Mouse (Mus musculus) mesoderm, embryonic 11.5 days (tissue): ENCODE data around the gene Tmco1.
"Not testable (repeated sequence)": the region's sequence is repeated elsewhere in the genome, so short reads cannot be mapped to it uniquely, and the experiment has no call there.

Experiments
- DNase-seq: peaks from one replicate; pipeline ENCODE4 v3.0.0-alpha.2; 2012; ENCODE audit warnings: low read depth, low spot score

Gene Tmco1

DNA sequence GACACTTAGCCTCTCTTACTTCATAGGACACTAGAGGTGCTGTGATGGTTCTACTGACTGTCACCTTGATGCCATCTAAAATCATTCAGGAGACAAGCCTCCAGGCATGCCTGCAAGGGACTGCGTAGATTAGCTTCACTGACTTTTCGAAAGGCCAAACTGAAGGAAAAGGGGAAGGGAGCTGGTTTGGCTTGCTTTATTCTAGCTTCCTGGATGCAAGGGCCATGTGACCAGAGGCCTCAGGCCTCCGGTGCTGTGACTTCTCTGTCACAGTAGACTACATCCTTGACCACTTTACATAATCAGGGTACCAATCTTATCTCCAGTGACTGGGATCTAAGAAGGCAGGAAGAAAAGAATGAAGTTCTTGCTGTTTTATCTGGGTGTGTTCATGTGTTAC is 28.2 kb downstream of the Tmco1 start:
- DNase-seq = no peak

GRCm38 (mm10) chr1:167337463-167338095 is 29.4 kb downstream of the Tmco1 start:
- DNase-seq = peak; percentile 92

DNA sequence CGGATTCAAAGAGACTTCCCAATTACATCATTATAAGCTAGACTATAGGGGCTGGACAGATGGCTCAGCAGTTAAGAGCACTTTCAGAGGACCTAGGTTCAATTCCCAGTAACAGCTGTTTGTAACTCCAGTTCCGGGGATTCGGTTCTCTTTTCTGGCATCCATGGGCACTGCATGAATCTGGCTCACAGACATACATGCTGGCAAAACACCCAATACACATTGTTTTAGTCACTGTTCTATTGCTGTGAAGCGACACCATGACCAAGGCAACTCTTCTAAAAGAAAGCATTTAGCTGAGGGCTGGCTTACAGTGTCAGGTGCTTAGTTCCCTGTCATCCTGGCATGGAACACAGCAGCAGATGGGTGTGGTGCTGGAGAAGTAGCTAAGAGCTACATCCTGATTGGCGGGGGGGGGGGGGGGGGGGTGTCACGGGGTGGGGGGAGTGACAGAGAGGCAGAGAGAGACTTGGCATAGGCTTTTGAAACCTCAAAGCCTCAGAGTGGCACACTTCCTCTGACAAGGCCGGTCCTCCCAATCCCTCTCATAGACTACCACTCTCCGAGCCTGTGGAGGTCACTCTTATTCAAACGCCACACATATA is 31.1 kb downstream of the Tmco1 start:
- no peak for DNase-seq

- DNase-seq = peak; percentile 11
These were observed 32.1 kb downstream of the Tmco1 start for GRCm38 (mm10) chr1:167340111-167340787.

DNA sequence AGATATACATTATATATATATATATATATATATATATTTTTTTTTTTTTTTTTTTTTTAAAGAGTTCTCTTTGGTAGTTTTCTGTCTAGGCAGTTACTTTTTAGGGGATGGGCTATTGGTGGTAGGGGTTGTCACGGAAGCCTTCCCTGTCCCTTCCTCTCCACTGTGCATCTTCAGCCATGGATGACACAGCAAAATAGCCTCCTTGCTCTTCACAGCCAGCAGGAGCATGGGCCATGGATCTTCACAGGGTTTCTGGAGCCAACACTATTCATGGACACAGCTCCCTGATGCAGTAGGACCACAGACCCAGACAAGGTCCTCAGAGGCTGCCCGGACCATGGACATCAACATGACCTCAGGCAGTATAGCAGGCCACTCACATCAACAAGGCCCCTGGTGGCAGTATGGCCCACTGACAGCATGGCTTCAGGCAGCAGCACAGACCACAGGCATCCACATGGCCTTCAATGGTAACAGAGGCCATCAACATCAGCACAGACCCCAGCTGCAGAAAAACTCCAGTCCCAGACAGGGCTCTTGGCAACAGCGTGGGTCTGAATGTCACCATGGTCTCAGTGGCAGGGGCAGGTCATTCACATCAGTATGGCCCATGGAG is 32.8 kb downstream of the Tmco1 start:
- DNase-seq = no peak

DNA sequence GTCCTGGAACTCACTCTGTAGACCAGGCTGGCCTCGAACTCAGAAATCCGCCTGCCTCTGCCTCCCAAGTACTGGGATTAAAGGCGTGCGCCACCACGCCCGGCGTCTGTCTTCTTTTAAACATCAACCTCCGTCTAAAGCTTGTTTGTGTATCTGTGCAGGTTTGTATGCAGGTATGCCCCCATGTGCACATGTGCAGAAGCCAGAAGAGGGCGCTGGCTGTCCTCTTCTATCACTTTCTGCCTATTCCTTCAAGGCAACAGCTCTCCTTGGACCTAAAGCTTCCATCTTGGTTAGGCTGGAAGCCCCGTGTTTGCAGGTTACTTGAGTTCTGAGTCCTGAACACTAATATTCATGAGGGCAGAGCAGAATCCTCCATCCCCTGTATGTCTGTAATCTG is 34.7 kb downstream of the Tmco1 start:
- no peak for DNase-seq

- not testable (repeated sequence) for DNase-seq
These were observed 37.9 kb downstream of the Tmco1 start for GRCm38 (mm10) chr1:167345994-167346520.

GRCm38 (mm10) chr1:167349206-167349605 is 41.0 kb downstream of the Tmco1 start:
- not testable (repeated sequence) for DNase-seq

DNA sequence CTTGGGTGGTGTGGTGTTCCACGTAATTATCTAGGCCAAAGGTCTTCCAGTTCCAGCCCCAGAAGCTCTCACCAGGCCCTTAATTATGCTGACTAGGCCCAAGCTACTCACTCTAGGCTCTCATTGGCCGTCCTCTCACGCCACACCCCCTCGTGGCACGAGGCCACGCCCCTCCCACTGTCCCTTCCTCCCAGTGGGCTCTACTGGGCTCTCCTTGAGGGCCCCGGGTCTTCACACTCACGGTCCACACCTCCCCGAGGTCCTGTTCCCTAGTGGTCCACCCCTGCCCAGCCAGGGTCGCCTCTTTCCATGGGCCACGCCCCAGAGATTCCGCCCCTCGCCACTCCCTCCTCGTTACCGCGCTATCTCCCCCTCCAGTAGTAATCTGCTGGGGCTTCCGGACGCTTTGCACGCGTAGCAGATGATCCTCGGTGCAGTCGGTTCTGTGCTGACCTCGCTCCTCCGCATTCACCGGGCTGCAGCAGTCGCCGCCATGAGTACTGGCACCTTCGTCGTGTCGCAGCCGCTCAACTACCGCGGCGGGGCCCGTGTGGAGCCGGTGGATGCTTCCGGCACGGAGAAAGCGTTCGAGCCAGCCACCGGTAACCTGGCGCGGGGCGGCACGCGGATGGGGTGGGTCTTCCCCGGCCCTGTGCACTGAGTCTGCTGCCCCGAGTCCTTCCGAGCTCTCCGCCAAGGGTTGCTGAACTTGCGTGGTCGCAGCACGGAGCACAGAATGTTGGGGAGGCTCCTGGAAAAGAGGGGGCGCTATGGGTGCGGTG is 41.8 kb downstream of the Tmco1 start, which contains the start of gene Aldh9a1:
Gene Aldh9a1 (plus strand): TSS at position 177 of the 782 bp plus-strand sequence.
- DNase-seq = peak; percentile 93

GRCm38 (mm10) chr1:167350597-167351415 is 42.6 kb downstream of the Tmco1 start:
- no peak for DNase-seq

GRCm38 (mm10) chr1:167352403-167352802 is 44.2 kb downstream of the Tmco1 start:
- no peak for DNase-seq

- no peak for DNase-seq
These were observed 49.2 kb downstream of the Tmco1 start for GRCm38 (mm10) chr1:167357387-167357786.

DNA sequence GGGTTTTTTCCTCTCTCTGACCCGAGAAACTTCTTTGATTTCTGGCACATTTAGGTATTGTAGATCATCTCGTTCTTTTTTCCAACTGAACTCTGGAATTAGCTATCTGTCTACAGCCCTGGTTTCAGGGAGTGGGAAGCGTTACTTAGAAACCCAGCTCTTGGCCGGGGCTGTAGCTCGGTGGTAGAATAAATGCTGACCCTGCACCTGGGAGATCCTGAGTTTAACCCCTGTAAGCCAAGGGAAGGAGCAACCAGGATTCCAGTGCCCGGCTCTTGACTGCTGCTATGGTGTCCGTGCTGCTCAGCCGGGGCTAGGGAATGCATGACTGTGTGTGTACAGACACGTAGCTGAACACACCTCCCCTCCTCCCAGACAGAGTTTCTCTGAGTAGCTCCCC is 50.6 kb downstream of the Tmco1 start:
- DNase-seq = no peak

DNA sequence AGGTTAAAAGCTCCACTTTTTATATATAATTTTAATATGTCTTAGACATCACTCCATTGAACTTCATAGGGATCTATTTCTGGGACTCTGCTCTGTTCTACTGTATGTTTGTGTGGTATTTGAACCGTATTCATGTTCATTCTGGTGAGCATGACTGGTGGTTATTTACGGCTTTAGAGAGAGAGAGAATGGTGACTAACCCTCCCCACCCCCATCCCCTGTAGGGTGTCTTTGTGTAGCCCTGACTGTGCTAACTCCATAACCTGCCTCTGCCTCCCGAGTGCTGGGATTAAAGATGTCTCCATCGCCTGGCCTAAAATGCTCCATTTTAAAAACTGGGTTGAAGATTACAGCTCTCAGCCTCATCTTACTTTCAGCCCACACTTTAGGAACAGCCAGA is 52.1 kb downstream of the Tmco1 start:
- no peak for DNase-seq

- no peak for DNase-seq
These were observed 54.6 kb downstream of the Tmco1 start for GRCm38 (mm10) chr1:167362819-167363218.

- no peak for DNase-seq
These were observed 55.1 kb downstream of the Tmco1 start for GRCm38 (mm10) chr1:167363322-167363721.

DNA sequence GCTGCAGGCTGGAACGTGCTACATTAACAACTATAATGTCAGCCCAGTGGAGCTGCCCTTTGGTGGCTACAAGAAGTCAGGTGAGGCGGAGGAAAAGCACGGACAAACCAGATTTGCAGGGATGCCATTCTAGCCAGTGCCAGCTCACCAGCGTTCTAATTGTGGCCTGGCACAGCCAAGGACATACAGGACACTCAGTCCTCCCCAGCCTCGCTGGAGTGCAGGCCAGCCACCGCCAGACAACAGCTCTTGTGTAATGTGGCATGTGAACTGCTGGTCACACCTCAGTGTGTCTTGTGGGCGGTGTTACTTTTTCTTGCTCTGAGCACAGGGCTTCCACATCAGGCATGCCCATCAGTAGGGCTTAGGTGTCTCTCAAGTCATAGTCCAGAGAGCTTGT is 57.6 kb downstream of the Tmco1 start:
- no peak for DNase-seq

- DNase-seq = no peak
These were observed 58.4 kb downstream of the Tmco1 start for GRCm38 (mm10) chr1:167366621-167367020.

- no peak for DNase-seq
These were observed 59.8 kb downstream of the Tmco1 start for GRCm38 (mm10) chr1:167368018-167368417.

DNA sequence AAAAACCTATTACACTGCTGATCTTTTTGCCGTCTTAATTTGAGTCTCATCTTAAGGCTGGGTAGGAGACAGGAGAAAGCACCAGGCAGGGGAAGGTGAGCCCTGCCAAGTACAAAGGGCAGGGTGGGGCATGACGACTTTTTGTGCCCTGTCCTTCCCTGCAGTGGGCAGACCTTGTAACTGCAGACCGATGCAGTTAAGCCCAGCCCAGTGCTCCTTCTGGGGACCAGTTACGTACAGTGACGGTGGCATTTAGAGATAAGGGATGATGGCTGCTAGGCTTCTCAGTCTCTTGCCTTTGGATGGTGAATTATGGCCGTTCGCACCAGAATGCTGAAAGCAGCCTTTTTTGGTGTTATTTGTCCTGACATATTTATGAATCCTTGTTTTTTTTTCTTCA is 60.3 kb downstream of the Tmco1 start:
- DNase-seq = no peak

DNA sequence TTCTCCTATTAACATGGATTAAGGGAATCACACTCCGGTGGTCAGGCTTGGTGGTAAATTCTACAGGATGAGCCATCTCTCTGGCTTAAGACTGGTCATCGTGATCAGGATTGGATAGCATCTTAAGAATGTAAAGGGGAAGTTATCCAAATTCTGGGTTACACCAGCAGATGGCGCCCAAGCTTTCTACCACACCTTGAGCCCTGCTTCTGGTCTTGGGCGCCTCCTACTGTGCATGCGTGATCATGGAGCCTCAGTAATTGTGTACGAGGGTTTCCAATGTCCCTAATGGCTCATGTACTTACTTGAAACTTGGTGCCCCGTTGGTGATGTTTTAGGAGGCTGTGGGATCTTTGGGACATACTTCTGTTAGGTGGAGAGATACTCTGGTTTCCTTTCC is 61.7 kb downstream of the Tmco1 start:
- DNase-seq = peak; percentile 91
